Mouse (Mus musculus): ENCODE measurements at regions not wholly inside any gene's neighbourhood (a gene's known extent, or its start where the extent isn't known, plus 50 kb on each side); places are given as distances from the start of the nearest gene placed in this dataset.

DNA sequence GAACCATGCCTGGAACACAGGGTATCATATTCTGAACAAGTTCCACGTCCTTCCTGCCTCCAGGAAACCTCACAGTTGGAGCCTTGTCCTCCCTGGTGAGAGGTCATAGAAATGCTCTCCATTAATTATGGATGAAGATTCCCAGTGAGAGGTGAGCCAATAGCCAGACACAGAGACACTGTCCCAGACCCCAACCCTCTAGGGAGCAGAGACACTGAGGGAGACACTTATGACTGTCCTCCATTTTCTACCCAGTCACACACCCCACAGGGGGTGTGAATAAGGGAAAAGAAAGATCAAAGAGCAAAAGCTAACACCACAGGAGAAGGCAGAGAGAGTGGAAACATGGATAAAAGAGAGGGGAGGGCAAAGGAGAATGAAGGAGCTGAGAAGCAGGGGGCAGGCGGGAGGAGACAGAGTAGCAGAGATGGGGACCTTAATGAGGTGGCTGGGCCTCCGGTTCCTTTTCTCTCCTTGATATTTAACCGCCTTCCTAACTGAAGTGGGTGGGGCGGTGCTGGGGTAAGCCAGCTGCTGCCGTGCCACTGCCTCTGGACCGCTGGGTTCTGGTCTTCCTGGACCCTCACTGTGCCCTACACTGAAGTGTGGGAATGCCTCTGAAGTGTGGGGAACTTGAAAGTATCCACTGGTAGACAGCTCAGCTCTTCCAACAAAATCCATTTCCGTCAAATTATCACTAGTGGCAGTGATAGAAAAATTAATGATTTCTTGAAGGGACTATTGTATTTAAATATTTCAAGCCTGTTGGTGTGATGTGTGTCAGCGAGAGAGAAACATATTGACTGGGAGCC is 342.6 kb upstream of the Noct start:
- TF ChIP-seq POLR2A (IDR thresholded peaks at IDR 0.05; ENCODE audit: control insufficient read depth, extremely low read depth, insufficient read depth, low read length, poor library complexity) (no peak), CTCF (IDR thresholded peaks at IDR 0.05; ENCODE audit: borderline replicate concordance, control insufficient read depth, extremely low read depth, insufficient read depth, low read length, poor library complexity) (no peak)

All from thymus, adult 2 months (tissue).